Mouse (Mus musculus) common myeloid progenitor, adult 5-6 weeks (primary cell): ENCODE measurements around the gene Dhrs13. TPM values are rescaled to one million over a fixed set of nuclear protein-coding genes. Genes with fewer than 3 reads are reported as not detected.
A peak's percentile ranks its signal among the peaks of the same experiment; 100 is the strongest.
"Not testable (repeated sequence)": the region's sequence is repeated elsewhere in the genome, so short reads cannot be mapped to it uniquely, and the experiment has no call there.

ENCODE experiments used
- ATAC-seq: replicated peaks from 2 replicates; pipeline ENCODE4 v1.8.0; 2016; ENCODE audit warnings: low read depth, mild to moderate bottlenecking, moderate TSS enrichment, inconsistent platforms; ENCODE audit not compliant: poor library complexity, severe bottlenecking
- total RNA-seq: library from RNA; stranded (forward); fragments of 200-1000, 187-1606 nt; gene quantifications from 2 replicates; pipeline ENCODE4 v1.2.3, GENCODE M21; 2017

Gene Dhrs13
- total RNA-seq, 1 experiment from 2014 or later = 12.8 TPM

DNA sequence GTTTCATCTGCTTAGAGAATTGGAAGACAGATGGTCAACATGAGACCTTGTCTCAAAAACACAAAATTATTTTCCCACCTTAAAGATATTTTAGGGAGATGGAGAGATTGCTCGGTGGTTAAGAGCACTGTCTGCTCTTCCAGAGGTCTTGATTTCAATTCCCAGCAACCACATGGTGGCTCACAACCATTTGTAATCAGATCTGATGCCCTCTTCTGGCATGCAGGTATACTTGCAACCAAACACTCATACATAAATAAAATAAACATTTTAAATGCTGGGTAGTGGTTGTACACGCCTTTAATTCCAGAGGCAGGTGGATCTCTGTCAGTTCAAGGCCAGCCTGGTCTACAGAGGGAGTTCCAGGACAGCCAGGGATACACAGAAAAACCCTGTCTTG lies 8.8 kb downstream of the Dhrs13 start:
- no peak for ATAC-seq

DNA sequence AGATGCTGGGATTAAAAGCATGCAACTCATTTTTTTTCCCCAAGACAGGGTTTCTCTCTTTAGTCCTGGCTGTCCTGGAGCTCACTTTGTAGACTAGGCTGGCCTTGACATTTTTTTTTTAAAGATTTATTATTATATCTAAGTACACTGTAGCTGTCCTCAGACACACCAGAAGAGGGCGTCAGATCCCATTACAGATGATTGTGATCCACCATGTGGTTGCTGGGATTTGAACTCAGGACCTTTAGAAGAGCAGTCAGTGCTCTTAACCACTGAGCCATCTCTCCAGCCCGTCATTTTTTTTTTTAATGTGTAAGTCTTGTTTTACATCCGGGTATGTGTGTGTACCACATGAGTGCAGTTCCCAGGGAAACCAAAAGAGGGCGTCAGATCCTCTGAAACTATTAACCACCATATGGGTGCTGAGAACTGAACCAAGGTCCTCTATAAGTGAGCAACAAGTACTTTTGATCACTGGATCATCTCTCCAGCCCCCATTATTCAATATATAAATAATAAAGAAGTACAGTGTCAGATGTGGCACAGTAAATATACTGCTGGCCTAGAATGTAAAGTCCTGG lies 10.3 kb downstream of the Dhrs13 start:
- ATAC-seq = not testable (repeated sequence)

DNA sequence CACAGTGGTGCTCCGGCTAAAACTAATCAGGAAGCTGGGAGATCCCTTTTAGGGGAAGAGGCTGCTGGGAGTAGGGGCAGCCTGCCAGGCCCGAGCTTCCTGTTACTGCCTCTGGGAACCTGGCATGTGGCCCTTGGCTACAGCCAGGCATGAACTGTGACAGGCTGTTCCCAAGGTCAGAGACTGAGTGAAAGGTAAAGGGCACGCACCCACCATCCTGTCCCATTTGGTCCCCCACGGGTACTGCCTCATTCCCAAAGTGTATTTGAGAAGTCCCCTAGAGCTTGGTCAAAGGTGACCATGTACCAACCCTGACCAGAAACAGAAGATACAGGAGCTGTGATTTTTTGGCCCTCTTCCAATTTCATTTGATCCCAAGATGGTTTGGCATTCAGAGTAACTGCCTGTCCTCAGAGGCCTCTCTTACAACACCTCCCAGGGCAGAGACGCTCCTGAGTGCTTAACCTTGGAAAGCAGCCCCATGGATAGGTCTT lies 12.7 kb downstream of the Dhrs13 start:
- no peak for ATAC-seq

DNA sequence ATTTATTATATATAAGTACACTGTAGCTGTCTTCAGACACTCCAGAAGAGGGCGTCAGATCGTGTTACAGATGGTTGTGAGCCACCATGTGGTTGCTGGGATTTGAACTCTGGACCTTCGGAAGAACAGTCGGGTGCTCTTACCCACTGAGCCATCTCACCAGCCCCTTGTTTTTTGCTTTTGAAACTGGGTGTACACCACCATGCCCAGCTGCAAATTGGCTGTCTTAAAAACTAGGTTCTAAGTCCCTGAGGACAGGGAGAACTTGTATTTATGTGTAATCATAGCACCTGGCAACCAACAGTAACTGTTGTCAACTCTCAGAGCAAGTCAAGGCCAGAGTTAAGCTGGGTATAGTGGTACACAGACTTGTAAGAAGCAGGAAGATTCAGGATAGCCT lies 16.6 kb downstream of the Dhrs13 start:
- not testable (repeated sequence) for ATAC-seq

DNA sequence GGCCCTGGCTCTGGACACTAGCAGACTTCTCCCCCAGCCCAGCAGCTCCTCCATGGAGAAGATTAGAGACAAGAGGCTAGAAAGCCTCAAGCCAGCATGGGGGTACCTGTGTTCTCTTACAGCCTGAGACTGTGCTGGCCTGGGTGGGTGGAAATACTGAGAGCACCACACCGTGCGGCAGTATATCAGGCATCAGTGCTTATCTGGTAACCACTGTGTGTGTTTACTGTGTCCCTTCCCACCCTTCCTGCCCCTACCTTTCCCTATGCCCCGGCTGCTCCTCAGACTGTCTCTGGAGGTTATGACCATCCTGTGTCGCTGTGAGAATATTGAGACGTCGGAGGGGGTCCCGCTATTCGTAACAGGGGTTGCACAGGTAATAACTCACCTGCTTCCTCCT lies 21.0 kb downstream of the Dhrs13 start:
- ATAC-seq = no peak

DNA sequence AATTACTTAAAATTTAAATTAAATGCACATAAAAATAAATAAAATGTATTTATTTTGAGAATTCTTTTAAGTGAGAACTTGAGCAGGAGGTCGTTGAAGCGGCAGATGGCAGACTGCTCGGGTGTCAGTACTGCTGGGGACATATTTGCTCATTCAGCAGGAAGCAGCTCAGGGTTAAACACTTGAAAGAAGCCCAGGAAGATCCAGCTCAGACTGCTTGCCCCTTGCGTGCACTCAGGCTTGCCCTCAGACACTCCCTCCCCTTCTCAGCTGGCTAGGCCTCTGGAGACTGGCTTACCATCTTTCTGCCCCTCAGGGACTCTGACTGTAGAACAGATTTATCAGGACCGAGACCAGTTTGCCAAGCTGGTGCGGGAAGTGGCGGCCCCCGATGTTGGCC lies 24.9 kb downstream of the Dhrs13 start:
- ATAC-seq = no peak

GRCm38 (mm10) chr11:78059833-78060757 lies 28.0 kb downstream of the Dhrs13 start:
- peak; percentile 99 for ATAC-seq

GRCm38 (mm10) chr11:78062563-78062962 lies 30.5 kb downstream of the Dhrs13 start:
- ATAC-seq = no peak

GRCm38 (mm10) chr11:78065906-78066305 lies 33.8 kb downstream of the Dhrs13 start:
- 0 out of 2 replicates have a peak, but pooled peaks have one; percentile 19 for ATAC-seq

- no peak for ATAC-seq
Measured at GRCm38 (mm10) chr11:78066641-78067040, 34.6 kb downstream of the Dhrs13 start.

GRCm38 (mm10) chr11:78067566-78067965 lies 35.5 kb downstream of the Dhrs13 start:
- no peak for ATAC-seq

DNA sequence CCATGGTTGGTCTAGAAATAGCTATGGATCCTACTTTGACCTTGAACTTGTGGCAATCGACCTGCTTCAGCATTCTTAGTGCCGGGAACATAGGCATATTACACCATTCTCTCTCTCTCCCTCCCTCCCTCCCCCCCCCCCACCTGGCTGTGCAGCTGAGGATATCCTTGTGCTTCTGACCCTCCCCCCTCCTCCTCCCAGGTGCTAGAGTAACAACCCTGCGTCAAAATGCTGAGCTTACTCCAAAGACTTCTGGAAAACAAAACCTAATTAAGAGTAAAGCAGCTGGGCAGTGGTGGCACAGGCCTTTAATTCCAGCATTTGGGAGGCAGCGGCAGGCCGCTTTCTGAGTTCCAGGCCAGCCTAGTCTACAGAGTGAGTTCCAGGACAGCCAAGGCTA lies 37.0 kb downstream of the Dhrs13 start:
- ATAC-seq = no peak

GRCm38 (mm10) chr11:78069646-78070045 lies 37.6 kb downstream of the Dhrs13 start:
- ATAC-seq = peak; percentile 57

- ATAC-seq = no peak
Measured at GRCm38 (mm10) chr11:78071938-78072337, 39.9 kb downstream of the Dhrs13 start.

DNA sequence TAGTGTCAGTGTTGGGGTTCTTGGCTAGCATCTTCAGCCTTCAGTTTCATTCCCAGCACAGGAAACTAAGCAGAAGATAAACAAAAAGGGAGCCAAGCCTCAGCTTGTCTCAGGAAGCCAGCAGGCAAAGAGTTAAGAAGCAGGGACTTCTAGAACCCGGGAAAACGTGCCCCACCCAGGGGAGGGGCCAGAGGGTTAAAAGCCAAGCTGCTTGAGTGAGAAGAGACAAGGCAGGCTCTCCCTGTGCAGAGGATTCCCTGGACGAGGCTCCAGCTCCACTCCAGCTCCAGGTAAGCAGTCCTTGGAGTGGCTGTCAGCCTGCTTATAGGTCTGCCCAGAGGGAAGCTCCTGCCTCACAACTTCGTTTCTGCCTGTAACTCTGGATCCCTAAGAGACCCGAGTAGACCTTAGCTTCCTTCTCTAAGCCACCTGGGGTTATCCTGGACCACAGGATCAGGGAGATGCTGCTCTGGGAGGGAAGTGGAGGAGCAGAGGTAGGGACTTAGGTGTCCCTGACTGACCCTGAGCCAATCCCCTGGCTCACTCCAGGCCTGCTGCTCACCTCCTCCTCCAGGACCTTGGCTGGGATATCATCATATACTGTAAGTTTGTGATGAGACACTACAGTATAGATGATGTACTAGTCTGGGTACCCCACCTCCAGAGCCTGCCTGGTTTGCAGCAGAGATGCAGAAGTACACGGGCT lies 40.5 kb downstream of the Dhrs13 start:
- peak; percentile 21; the same call in 1 of the 2 replicates for ATAC-seq

- no peak for ATAC-seq
Measured at GRCm38 (mm10) chr11:78073577-78074276, 41.6 kb downstream of the Dhrs13 start.

DNA sequence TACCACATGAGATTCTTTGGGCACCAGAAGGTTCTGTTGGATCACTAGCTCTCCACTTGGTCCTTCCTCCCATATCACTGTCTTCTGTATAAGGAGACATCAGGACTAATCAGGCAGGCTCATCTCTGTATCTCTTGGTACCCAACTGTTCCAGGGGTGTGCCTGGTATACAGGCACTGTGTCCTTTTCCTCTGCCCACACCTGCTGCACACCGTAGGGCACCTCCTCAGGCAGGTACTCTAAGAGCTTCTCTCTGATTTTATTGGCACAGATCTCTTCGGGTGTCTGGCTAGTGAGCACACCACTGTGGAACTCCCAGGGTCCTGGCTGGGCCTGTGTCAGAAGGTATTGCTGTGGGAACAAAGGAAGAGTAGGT lies 42.2 kb downstream of the Dhrs13 start:
- no peak for ATAC-seq

DNA sequence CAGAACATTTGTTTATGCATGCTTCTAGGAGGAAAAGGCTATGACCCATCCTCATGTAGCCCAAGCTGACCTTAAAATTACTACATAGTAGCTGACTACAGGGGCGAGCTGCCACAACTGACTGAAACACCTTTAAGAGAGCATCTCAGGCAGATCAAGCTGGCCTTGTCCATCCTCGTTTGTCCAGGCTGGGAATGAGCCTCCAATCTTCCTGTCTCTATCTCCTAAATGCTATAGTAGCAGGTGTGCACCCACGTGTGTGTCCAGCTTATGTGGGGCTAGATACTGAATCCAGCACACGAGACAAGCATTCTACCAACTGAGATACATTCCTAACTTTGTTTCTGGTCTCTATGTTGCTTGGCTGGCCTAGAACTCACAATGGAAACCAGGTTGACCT lies 42.6 kb downstream of the Dhrs13 start:
- ATAC-seq = no peak

GRCm38 (mm10) chr11:78079961-78080921 lies 48.2 kb downstream of the Dhrs13 start, which contains the start of gene Eral1:
TSS of gene Eral1 (minus strand) at chr11:78080383.
- peak; percentile 98 for ATAC-seq
